Mouse (Mus musculus) left cerebral cortex, adult 6 months (tissue): Measurements from ENCODE around the gene Npas4. TPM values are rescaled to one million over a fixed set of nuclear protein-coding genes. Genes with fewer than 3 reads are reported as not detected.

ENCODE experiments used
- long read RNA-seq, 2 experiments: library from polyadenylated mRNA; unstranded; transcript quantifications; one replicate each; pipeline ENCODE4 v2.0.0; 2019 to 2020
- polyA plus RNA-seq: library from polyadenylated mRNA; unstranded; fragments of <200 nt; fragmentation: Nextera tagmentation; gene quantifications from 2 replicates; pipeline ENCODE4 v1.2.3, GENCODE M21; 2021

The Npas4 gene
- polyA plus RNA-seq = 12.7 and 17.4 TPM in 2 replicates
- long read RNA-seq, experiment 1, transcript Npas4-201 (8 exons, 3,622 nt) = major isoform, 7 of 11 reads
- long read RNA-seq, experiment 1, partial matches to known transcripts = 2 of 11 reads
- long read RNA-seq, experiment 1, other reads (novel, unspliced or antisense) = 2 of 11 reads
- long read RNA-seq, experiment 2, partial matches to known transcripts = 0 of 4 reads
- long read RNA-seq, experiment 2, other reads (novel, unspliced or antisense) = 1 of 4 reads

DNA sequence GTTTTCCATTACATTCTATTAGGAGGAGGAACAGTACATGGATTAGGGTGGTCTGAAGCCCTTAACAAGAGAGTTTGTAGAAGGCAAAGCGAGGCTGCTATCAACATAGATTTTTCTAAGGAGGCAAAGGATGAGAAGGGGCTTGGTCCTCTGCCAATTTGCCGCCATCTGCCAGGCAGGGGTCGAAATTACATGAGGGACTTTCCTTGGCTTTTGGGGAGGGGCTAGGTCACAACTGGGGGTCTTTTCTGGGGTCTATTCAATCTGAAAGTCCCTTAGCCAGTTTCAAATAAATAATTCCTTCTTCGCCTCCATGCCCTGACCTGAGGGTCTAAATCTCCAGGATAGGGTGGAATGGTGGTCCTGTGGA lies at the start of gene Npas4:
Gene Npas4, minus strand, starts transcription at position 61 of the 370 bp plus-strand sequence.

DNA sequence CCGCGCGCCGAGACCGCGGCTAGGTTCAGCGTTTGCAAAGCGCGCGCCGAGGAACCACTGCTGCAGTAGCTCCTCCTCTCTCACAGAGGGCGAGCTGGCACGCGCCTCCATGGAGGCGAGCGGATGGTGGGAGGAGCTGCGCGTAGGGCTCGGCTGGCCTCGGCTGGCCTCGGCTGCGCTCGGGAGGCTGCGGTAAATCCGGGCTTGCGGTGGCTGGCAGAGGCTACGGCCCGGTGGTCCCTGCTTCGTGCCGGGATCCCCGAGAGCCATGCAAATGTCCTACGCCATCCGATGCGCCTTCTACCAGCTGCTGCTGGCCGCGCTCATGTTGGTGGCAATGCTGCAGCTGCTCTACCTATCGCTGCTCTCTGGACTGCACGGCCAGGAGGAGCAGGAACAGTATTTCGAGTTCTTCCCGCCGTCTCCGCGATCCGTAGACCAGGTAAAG lies 48.6 kb upstream of the Npas4 start, which contains the start of the genes B4gat1 and AC124502.3:
Gene B4gat1, plus strand, starts transcription at position 118 of the 448 bp plus-strand sequence.
Gene AC124502.3, plus strand, starts transcription at position 183 of the 448 bp plus-strand sequence.

DNA sequence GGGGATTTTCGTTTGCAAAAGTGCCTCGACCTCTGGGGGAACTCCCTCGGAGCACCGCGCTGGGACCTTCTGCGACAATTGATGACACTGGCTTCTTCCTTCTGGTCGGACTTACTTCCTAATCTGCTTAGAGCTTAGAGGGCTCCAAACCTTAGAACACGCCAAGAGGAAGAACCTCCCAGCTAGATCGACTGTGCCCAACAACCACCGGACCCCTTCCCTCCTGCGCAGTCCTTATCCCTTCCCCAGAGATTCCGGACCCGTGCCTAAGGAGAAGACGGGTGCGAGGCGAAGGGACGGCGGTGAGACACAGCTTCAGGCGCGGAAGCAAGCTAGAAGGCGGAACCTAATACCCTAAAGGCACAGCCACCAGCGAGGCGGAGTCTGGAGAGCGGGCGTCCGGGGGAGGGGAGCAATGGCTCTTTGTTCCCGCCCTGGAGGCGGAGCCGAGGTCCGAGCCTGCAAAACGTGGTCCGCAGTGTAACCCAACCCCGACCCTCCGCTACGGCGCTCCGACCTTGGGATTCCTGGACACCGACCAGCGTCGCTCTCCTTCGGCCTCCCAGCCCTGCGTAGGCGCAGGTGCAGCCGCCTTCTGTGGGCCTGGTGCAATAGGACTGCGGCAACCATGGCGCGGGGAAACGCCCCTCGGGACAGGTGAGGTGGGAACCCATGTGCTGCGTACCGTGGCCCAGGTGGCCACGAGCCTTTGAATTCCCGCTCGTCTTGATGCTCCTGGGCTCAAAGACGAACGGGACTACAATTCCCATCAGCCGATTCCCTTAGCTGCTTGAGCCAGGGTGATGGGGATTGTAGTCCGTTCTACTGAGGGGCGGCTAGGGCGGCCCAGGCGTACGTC lies 33.7 kb upstream of the Npas4 start, which contains the start of gene Slc29a2:
Gene Slc29a2, plus strand, starts transcription at position 240 of the 859 bp plus-strand sequence.

DNA sequence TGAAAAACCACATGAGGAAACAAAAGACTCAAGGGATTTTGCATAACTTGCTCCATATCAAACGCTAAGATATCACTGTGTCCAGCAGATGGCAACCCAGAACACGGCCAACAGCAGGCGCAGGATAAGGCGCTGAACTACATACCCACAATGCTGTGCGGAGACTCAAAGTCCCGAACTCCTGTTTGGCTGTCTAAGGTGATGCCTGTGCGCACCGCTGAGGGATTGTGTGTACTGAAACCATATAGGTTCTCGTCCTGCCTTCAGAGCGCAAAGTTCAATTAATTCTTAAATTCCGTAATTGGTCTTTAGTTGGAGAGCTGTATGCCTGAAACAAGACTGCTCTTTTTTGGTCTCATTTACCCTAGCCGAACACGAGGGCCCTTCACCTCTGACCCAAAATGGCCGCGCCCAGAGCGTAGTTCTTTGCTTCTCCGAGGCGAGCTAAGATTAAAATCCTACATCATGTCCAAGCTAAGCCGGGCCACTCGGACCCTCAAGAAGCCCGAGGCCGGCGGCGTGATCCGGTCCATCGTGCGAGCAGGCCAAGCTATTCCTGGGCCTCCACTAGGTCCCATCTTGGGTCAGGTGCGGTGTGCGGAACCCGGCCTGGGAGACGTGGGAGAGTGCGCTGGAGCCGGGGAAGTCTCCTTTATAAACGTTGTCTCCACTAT lies 28.1 kb downstream of the Npas4 start, which contains the start of gene Mrpl11:
Gene Mrpl11, plus strand, starts transcription at position 220 of the 674 bp plus-strand sequence.

DNA sequence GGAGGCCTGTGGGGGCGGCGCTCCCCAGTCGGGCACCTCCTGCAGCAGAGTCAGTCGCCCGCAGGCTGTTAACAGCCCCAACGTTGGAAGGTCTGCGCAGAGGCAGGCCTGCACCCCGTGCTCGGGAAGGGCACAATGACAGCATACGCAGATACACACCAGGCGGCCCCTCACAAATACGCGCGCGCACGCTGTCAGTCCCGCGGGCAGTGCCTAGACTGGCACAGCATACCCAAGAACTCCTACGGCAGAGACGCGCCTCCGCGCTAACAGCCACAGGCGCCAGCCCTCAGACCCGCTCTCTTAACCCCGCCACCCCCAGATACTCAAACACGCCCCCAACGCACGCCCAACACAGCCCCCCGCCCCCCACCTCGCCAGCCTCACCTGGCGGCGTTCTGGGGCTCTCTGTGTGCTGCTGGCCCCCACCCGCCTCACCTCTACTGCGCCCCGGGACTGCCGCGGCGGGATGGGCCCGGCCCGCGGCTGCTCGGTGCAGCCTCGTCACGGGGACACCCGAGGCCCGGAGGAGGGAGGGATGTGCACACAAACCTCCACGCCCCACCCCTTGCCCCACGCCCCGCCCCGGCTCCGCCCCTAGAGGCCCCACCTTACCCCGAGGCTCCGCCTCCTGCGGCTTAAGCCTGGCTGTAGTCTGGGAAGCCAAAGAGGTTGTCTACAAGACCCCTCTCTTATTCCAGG lies 47.4 kb downstream of the Npas4 start, which contains the start of gene Peli3:
Gene Peli3, minus strand, starts transcription at position 577 of the 702 bp plus-strand sequence.

Other genes with a start within 250 kb of the Npas4 start
- 21.5 and 24.9 TPM in 2 replicates for gene Rbm4b, start 233.8 kb downstream of the Npas4 start, polyA plus RNA-seq
- 25.7 and 26.6 TPM in 2 replicates for gene Rbm4, start 196.4 kb downstream of the Npas4 start, polyA plus RNA-seq
- gene Gm21992, start 178.7 kb downstream of the Npas4 start, polyA plus RNA-seq = 5.1 and 8.4 TPM in 2 replicates
- 7.6 and 11.1 TPM in 2 replicates for gene Rbm14, start 178.7 kb downstream of the Npas4 start, polyA plus RNA-seq
- 37.7 and 46.6 TPM in 2 replicates for gene Ccs, start 151.0 kb downstream of the Npas4 start, polyA plus RNA-seq
- 1.5 and 1.8 TPM in 2 replicates for gene Ccdc87, start 150.9 kb downstream of the Npas4 start, polyA plus RNA-seq
- 79.0 and 97.4 TPM in 2 replicates for gene Ctsf, start 135.2 kb downstream of the Npas4 start, polyA plus RNA-seq
- 0.28 and 1.0 TPM in 2 replicates for gene Actn3, start 112.4 kb downstream of the Npas4 start, polyA plus RNA-seq
- 10.3 and 15.3 TPM in 2 replicates for gene Zdhhc24, start 111.6 kb downstream of the Npas4 start, polyA plus RNA-seq
- 7.2 and 18.1 TPM in 2 replicates for gene Bbs1, start 83.7 kb downstream of the Npas4 start, polyA plus RNA-seq
- 20.7 and 24.6 TPM in 2 replicates for gene Dpp3, start 62.0 kb downstream of the Npas4 start, polyA plus RNA-seq
- 8.9 and 11.4 TPM in 2 replicates for gene Peli3, start 47.2 kb downstream of the Npas4 start, polyA plus RNA-seq
- 133 and 161 TPM in 2 replicates for gene Mrpl11, start 28.2 kb downstream of the Npas4 start, polyA plus RNA-seq
- 6.6 and 8.4 TPM in 2 replicates for gene Slc29a2, start 33.5 kb upstream of the Npas4 start, polyA plus RNA-seq
- gene B4gat1, start 48.5 kb upstream of the Npas4 start, polyA plus RNA-seq = 129 and 165 TPM in 2 replicates
- gene AC124502.3, start 48.6 kb upstream of the Npas4 start, polyA plus RNA-seq = 1.7 and 2.9 TPM in 2 replicates
- 33.0 and 37.7 TPM in 2 replicates for gene Brms1, start 51.0 kb upstream of the Npas4 start, polyA plus RNA-seq
- 13.6 and 19.4 TPM in 2 replicates for gene Rin1, start 60.2 kb upstream of the Npas4 start, polyA plus RNA-seq
- 2.3 and 4.5 TPM in 2 replicates for gene Cd248, start 77.8 kb upstream of the Npas4 start, polyA plus RNA-seq
- gene Tmem151a, start 95.2 kb upstream of the Npas4 start, polyA plus RNA-seq = 148 and 149 TPM in 2 replicates
- 36.4 and 56.7 TPM in 2 replicates for gene Yif1a, start 98.2 kb upstream of the Npas4 start, polyA plus RNA-seq
- 37.0 and 528 TPM in 2 replicates for gene Cnih2, start 108.2 kb upstream of the Npas4 start, polyA plus RNA-seq
- 140 and 175 TPM in 2 replicates for gene Rab1b, start 116.8 kb upstream of the Npas4 start, polyA plus RNA-seq
- gene Klc2, start 128.2 kb upstream of the Npas4 start, polyA plus RNA-seq = 11.6 and 37.2 TPM in 2 replicates